Mouse (Mus musculus) adrenal gland, postnatal 4 days (tissue): Measurements from ENCODE around the gene Pdss1. TPM values are rescaled to one million over a fixed set of nuclear protein-coding genes. Genes with fewer than 3 reads are reported as not detected.
A peak's percentile ranks its signal among the peaks of the same experiment; 100 is the strongest.
"Not testable (repeated sequence)": the region's sequence is repeated elsewhere in the genome, so short reads cannot be mapped to it uniquely, and the experiment has no call there.

Source experiments
- DNase-seq, 2 experiments: peaks; one replicate each; pipeline ENCODE4 v3.0.0; 2021 to 2022; ENCODE audit warnings: low spot score in 2 of 2, mixed read lengths in 2 of 2
- long read RNA-seq, 2 experiments: library from polyadenylated mRNA; stranded (forward); transcript quantifications; one replicate each; pipeline ENCODE4 v2.0.0; 2021
- total RNA-seq, 2 experiments: library from RNA; stranded (reverse); gene quantifications; 2 replicates each; pipeline ENCODE4 v1.2.3; 2021

The Pdss1 gene
- total RNA-seq: 10 to 100 TPM; 15.7 to 16.6 TPM
- long read RNA-seq, experiment 1, transcript Pdss1-201 (11 exons, 1,642 nt): major isoform, 9 of 14 reads
- long read RNA-seq, experiment 1, partial matches to known transcripts: 0 of 14 reads
- long read RNA-seq, experiment 1, other reads (novel, unspliced or antisense): 4 of 14 reads
- long read RNA-seq, experiment 2, transcript Pdss1-201 (11 exons, 1,642 nt): major isoform, 14 of 24 reads
- long read RNA-seq, experiment 2, partial matches to known transcripts: 1 of 24 reads
- long read RNA-seq, experiment 2, other reads (novel, unspliced or antisense): 9 of 24 reads

DNA sequence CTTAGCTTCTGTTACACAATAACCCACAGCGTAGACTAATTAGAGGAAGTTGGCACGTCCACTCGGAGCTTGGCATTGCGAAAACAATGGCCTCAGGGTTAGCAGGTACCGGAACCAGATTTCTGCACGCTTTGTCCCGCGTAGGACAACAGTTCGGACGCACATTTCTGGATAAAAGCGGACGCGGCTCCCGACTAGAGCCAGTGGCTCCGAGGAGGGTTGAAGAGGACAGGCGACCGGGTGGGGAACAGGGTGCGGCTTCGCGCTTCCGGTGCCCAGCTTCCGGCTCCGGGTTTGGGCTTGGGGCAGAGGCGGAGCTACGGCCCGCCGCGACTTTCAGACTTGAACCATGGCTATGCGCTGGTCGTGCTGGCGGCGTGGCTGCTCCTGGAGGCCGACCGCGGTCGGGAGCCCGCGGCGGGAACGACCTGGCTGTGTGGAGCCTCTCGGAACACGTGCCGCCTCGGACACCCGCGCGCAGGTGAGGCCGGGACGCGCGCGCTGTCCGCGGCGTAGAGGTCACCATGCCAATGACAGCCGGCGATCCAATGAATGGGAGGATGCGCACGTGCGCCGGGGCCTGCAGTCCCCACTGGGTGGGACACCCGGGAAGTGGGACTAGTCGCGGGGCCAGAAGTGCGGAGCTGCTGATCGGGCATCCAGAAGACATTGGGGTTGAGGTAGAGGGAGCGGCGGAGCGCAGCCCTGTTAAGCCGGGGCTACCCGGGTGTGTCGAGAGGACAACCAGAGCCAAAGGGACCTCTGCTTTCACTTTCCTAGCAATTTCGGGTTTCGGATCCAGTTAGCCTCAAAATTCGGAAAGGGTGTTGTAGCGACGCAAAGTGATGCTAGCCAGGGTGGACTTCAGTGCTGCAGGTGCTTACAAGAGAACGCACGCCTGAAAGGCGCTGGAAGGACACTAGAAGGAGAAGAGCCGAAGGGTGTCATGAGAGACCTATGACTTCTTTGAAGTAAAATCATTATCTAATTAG is at the start of gene Pdss1:
TSS of gene Pdss1 (plus strand) at position 241 of the 992 bp plus-strand sequence.
- peak; percentile 76 to 78 for DNase-seq

DNA sequence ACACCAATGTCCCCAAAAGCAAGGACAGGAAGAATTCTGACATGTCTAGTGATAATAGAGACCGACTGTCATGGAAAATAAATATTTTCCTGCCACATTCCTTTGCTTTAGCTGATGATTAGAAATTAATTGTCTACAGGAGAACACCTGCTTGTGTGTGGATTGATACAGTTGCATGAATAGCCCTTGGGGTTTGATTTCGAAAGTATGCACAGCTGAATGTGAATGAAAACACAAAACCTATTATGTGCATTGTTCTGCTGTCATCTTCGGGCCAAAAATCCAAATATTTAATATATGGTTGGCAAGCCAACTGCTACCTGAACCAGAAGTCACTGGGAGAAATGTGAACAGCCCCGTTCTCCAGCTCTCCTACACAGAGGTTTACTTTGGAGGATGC is 43.4 kb upstream of the Pdss1 start:
- no peak for DNase-seq

DNA sequence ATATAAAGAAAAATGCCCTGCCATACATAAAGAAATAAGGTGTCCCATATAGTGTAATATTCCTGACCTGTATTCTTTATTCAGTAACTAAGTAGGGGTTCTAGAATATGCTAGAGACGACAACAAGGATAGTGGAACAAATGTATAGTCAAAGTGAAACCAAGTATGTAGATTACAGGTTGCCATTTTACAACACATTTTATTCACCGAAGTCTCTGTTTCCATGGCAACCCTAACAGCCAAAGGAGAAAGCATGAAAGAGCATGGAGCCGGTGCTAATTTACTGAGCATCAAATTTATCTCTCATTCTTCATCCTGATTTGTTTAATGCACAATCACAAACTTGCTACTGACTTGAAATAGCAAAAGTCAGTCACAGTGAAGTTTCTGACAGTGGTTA is 37.8 kb upstream of the Pdss1 start:
- DNase-seq: no peak

DNA sequence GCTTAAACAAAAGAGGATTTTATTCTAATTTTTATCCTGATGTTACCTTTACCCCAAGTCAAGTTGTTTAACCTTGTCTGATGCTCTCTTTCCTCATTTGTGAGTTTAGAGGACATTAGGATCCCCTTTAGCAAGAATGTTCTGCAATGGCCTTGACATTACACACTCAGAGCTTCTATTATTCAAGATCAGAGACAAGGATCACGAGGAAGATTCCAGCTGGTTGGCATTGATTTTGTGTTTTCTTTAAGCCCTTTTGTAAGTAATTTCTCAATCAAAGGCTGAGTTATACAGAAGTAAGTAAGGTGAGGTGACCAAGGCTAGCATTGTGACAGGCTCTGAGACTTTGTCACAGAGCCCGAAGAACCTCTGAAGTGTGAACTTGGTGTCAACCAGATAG is 33.1 kb upstream of the Pdss1 start:
- DNase-seq: no peak

DNA sequence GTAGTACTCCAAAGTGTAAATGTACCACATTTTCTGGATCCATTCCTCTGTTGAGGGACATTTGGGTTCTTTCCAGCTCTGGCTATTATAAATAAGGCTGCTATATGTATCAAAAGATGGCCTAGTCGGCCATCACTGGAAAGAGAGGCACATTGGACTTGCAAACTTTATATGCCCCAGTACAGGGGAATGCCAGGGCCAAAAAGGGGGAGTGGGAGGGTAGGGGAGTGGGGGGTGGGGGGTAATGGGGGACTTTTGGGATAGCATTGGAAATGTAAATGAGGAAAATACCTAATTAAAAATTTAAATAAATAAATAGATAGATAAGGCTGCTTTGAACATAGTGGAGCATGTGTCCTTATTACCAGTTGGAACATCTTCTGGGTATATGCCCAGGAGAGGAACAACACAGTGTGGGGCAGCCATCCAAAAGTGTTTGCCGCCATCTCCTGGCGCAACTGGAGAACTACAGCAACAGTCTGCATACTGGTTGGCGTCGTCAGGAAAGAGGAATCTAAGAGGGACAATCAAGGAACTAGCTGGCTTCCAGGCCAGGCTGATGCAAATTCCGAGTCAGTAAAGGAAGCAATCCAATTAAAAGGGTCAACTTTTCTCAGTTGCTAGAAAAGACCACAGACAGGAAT is 30.8 kb upstream of the Pdss1 start:
- DNase-seq: peak; percentile 14 to 27

DNA sequence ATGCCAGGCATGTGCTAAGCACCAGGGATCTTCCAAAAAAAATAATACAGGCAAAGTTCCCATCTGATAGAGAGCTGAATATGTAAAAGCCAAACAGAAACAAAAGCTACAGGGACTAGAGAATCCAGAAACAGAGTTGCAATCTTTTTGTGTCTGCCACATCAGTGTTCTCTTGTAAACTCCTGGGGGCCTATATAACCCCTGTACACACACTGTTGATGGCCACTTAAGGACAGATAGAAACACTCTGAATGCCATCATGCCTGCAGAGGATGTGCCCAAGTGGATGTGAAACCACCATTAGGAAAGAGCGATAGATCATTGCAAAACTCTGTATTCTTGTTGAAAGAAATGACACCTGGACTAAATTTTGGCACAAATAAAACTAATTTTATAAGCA is 29.5 kb upstream of the Pdss1 start:
- DNase-seq: no peak

DNA sequence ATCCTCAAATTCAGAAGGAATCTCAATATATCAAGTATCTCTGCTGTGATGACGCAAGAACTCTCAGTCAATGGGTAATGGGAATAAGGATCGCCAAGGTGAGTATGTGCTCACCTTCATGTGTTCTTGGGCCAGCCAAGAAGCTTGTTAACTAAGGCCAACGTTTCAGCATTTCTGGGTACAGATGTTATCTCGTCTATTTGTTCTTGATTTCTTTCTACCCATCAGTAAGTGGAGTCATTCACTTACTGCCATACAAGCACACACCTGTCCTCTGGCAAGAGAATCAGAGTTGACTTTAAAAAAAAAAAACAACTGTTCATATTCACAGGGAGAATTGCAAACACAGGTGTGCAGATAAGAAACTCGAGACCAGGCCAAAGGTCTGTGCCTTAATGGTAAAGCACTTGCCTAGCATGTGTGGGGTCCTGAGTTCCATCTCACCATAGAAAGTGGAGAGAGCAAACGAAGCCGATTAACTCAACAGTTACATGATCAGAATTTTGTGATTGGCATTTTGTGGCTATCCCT is 28.4 kb upstream of the Pdss1 start:
- DNase-seq: no peak

DNA sequence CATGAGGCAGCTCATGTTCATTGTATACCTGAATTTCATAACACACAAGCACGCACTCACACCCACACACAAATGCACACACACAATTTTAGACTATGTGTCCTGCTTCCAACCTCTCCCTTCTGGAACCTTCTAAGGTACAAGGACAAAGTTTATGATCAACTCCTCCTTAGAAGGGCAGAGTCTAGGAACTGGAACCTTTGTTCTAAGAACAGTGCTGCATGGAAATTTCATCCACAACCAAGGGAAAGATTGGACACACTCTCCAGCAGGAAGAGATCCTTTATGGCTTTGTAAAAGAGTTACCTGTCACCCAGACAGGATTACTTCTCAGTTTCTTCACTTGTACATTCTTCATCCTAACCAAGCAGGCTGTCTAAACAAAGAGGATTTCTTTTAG is 22.2 kb upstream of the Pdss1 start:
- no peak for DNase-seq

DNA sequence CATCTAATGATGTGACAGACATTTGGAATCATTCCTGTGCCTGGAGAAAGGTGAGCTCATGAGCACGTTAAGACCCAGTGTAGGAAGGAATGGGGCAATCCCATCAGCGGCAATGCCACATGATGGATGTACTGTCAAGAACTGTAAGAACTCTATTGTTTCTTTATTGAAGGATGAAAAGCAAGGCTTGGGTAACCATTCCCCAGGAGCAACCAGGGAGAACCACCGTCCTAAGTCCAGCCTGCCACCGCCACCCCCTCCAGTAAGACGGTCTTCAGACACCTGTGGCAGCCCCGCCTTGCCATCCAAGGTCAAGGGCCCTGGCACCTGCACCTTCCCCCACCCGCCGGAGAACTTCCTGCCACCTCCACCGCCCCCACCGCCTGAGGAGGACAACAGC is 20.7 kb upstream of the Pdss1 start:
- DNase-seq: no peak

DNA sequence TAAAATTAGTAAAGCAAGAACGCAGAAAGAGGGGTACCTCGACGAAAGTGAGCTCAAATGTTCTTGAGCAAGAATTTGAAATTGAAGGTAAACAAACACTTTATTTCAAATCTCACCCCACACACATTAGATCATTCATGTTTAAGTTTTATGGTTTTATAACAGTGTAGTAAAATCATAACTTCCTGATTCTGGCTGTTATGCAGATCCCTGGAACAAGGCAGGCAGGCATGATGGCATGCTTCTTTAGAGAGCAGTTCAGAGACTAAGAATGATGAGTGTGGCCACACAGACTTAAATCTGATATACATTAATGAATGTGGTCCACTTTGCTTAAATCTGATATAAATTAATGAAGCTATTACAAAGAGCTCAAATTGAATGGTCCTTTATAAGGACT is 18.7 kb upstream of the Pdss1 start:
- no peak for DNase-seq

DNA sequence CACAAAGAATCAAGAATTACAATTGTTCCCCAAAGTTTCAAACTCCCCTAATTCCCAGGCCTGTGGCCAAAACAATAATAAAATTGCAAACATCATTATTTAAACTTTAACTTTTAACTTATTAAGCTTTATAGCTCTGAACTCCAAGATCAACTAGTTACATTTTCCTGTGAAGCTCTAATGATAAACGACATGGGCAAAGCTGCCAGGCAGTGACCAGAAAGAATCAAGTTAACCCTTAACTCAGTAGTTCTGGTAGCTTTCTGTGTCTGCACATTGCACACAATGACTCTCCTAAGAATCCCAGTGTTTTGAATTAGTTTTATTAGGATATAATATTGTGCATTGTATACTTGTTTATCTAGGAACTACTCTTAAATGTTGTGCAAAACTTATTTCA is 16.5 kb upstream of the Pdss1 start:
- DNase-seq: no peak

DNA sequence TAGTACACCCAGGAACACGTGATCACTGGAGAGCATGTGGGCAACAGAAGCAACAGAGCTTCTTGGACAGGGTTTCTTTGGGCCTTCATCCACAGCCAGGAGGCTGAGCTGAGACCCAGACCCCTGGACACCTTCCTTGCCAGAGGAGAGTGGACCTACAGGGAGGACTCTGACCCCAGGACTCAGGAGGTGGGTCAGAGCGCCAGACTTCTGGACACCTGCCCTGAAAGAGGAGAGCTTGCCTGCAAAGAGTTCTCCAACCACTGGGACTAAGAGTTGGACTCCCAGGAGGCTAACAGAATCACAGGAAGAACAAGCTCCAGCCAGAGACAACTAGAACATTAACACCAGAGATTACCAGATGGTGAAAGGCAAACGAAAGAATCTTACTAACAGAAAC is 14.6 kb upstream of the Pdss1 start:
- not testable (repeated sequence) for DNase-seq

DNA sequence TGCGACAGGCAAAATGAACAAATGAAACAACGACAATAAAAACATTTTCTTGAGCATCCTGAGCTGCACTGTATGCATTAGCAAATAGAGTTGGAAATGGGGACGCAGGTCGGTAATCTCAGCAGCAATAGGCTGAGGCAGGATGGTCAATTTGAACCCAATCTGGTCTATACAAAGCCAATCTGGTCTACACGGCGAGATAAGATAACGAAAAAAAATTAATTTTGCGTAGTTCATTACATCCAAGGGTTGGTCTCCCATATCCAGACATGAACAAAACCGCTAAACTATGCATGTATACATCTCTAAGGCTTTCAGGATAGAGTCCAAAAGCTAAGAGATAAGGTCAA is 415 bp upstream of the Pdss1 start:
- DNase-seq: no peak

DNA sequence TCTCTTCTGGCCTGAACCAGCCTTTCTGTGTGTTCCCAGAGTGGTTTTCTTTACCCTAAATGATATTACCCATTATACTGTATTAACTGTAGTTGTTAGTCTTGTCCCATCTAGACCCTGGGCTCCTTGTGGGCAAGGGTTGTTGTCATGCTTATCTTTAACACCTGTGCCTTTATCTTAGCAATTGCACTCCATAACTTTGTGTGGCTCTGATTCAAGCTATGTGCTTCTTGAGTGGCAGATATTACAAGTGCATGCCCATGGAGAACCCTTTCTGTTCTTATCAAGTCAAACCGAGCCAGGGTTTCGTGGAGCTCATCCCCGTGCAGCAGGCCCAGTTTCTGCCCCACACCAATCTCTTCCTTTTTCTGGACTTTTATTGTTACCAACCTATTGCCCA is 8.6 kb downstream of the Pdss1 start:
- no peak for DNase-seq

DNA sequence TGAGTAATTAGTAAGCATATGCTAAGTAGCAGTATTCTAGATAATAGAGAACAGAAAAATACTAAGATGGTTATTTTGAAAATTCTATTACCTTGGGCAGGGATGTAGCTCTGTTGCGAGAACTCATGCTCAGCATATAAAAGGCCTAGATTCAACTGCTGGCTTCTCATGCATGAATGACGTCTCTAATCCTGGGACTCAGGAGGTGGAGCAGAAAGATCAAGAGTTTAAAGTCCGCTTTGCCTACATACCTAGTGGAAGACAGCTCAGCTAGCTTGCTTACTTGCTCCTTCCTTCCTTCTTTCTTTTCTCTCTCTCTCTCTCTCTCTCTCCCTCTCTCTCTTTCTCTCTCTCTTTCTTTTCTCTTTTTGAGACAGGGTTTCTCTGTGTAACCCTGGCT is 19.1 kb downstream of the Pdss1 start:
- DNase-seq: no peak

DNA sequence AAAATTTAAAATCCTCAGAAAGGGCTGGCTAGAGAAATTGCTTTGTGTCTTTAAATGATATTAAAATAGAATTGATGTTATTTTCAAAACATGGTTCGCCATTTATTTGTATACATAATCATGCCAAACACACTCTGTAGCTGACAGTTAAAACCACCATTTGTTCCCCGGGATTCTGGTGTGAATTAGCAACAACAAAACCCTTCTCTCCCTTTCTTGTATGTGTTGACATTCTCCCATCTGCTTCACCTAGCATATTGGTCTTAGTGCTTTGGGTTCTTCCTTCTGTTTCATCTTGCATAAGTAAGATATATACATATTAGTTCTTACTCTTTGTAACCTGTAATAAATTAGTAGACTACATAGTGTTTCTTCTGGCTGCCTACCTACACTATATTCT is 23.3 kb downstream of the Pdss1 start:
- DNase-seq: no peak

DNA sequence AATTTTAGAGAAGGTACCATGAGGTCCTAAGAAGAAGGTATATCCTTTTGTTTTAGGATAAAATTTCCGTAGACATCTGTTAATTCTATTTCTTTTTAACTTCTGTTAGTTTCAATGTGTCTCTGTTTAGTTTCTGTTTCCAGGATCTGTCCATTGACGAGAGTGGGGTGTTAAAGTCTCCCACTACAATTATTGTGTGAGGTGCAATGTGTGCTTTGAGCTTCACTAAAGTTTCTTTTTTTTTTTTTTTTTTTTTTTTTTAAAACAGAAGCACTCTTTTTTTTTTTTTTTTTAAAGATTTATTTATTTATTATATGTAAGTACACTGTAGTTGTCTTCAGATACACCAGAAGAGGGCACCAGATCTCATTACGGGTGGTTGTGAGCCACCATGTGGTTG is 30.6 kb downstream of the Pdss1 start:
- not testable (repeated sequence) for DNase-seq

DNA sequence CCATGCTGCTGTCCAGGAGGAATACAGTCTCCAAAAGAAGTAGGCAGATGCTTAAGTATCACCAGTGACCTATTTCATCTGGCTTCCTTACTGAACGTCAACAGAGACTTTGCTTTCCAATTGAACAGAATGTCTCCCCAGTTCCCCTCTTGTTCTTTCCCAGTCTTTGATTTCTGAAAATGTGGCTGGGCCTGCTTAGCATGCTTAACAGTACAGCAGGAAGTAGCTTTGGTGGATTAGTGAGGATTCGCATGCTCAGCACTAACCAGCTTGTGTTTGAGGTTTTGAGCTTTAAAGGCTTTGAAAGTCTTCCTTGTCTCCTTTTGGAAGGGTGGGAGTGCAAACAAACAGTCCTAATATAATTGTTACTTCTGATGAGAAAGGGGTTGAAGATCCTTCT is 32.9 kb downstream of the Pdss1 start:
- DNase-seq: no peak

DNA sequence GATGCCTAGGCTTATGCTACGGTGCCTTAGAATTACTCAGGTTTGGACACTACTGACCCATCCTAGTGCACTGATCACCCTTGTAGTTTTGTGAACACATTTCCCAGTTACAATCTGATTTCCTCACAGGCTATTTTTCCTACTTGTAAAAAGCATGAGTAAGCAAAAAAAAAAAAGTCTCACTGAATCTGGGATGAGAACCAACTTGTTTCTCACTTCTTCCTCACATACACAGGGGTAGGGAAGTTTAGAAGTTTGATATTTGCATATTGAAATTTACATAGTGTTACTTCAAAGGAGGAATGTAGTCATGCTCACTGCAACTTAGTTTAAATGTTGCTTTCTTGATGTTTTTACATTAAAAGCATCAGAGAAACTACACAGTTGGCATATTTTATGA is 38.2 kb downstream of the Pdss1 start:
- DNase-seq: no peak

DNA sequence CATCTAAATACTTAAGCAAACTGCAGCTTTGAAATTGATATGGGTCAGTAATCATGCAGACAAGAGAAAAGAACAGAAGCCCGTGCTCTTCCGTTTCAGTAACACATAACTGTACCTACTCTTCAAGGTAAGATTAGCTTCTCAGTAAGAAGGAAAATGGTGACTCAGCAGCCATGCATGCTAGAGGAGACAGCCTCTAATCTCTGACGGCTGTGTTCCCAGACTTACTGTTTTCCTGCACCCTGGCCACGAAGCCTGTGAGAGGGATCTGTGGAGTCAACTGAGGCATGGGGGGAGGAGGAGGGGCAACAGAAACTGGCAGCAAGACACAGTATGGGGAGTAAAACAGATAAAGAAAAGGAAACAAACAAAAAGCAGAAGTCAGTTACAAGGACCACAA is 54.6 kb downstream of the Pdss1 start:
- no peak for DNase-seq

DNA sequence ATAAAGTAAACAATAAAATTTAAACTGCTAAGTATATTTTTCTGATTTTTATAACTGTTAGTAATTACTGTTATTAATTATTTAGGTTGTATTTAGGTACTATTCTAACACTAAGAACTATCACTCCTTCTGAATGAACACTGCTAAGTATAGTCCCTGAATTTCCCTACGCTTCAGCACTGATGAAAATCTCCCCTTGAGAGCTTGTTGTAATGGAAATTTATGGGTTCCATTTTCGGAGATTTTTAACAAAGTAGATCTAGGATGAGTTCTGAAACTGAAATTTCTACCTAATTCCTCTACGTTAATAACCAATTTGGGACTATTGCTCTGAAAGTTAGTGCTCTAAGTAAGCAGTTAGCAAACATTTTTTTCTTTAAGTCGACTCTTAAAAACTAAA is 59.0 kb downstream of the Pdss1 start:
- no peak for DNase-seq

DNA sequence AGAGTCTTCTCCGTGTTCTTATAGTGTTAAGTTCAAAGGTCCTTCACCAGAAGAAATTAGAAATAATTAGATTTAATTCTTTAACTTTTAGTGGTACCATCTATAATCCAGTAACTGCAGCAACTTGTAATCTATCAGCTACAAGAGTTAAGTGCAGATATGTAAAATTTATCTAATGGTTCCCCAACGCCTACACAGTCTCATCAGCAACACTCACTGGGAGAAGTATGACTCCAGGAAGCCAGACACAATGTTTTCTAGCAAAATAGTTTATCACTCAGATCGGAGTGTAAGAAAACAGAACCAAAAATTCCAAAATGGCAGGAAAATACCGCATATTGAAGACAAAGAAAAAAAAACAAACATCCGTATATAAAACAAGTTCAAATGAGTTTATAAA is 60.6 kb downstream of the Pdss1 start:
- no peak for DNase-seq
